Mouse (Mus musculus): ENCODE data around the gene Ccl27a. TPM values are rescaled to one million over a fixed set of nuclear protein-coding genes. Genes with fewer than 3 reads are reported as not detected.
A peak's percentile ranks its signal among the peaks of the same experiment; 100 is the strongest.

The Ccl27a gene
- total RNA-seq, 4 experiments from 2014 or later = 189 to 252 (median 238) TPM

GRCm38 (mm10) chr4:41755338-41756305 lies 18.4 kb downstream of the Ccl27a start, which contains the start of gene Sigmar1:
Gene Sigmar1 (minus strand): TSS chr4:41756157.
- DNase-seq (ENCODE audit: low spot score in 2 of 2) = peak; percentile 73 to 84

DNA sequence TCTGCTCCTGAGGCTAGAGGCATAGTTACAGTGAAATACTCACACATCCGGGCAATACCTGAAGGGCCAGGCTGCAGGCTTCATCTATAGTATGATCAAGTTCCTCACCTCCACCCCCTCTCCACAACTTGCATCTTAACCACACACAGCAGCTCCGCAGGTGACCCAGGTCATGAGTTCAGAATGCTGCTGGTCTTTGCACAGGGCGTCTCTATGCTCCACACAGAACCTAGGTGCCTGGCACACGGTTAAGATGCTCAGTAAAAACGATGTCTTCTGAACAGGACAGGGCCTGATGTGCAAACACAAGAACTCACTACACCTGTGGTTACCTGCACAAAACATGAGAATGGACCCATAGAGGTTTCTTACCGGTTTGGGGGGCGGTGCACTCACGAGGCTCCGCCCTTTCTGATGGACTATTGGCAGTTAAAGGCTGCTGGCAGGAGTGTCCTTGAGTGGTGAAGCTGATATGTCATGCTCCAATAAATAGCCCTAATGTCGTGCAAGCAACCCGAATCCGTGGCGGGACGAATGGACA lies 19.2 kb downstream of the Ccl27a start, which contains the start of gene Galt:
Gene Galt, plus strand, starts transcription at position 432 of the 541 bp plus-strand sequence.
- DNase-seq (ENCODE audit: low spot score in 2 of 2) = no peak

DNA sequence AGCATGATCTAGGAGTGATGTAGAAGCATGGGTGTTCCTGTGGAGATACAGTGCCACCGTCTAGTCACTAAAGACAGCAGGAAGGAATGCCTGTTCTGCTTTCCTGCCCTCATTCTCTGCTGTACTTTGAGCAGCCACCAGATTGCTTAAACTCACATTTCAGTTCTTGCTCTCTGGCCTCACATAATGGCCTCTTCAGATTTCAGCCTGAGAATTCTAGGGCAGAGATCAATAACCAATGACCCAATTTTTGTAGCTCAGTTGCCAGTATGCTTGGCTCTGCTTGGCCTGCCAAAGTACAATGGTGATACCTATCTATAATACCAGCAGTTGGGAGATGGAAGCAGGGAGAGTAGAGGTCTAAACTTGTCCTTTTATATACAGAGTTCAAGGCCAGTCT lies 29.0 kb downstream of the Ccl27a start:
- no peak for DNase-seq (ENCODE audit: low spot score in 2 of 2)

DNA sequence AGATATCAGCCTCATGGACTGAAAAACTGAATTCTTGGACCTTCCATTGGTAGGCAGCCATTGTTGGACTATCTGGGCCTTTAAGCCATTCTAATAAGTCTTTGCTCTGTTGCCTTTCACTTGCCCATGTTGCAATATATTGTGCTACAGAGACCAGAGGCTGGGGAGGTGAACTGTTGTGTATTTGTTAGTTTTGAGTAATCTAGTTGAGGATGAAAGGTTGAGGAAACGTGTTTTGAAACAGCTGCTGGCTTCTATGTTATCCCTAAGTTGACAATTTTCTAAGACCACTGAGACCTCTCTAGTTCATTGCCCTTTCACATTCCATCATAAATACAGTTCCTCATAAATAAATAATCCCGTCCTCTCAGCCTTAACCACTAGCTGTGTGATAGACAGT lies 29.9 kb downstream of the Ccl27a start:
- no peak for DNase-seq (ENCODE audit: low spot score in 2 of 2)

- DNase-seq (ENCODE audit: low spot score in 2 of 2) = peak; percentile 88 to 94
These were observed 32.9 kb downstream of the Ccl27a start for GRCm38 (mm10) chr4:41741158-41741560.

DNA sequence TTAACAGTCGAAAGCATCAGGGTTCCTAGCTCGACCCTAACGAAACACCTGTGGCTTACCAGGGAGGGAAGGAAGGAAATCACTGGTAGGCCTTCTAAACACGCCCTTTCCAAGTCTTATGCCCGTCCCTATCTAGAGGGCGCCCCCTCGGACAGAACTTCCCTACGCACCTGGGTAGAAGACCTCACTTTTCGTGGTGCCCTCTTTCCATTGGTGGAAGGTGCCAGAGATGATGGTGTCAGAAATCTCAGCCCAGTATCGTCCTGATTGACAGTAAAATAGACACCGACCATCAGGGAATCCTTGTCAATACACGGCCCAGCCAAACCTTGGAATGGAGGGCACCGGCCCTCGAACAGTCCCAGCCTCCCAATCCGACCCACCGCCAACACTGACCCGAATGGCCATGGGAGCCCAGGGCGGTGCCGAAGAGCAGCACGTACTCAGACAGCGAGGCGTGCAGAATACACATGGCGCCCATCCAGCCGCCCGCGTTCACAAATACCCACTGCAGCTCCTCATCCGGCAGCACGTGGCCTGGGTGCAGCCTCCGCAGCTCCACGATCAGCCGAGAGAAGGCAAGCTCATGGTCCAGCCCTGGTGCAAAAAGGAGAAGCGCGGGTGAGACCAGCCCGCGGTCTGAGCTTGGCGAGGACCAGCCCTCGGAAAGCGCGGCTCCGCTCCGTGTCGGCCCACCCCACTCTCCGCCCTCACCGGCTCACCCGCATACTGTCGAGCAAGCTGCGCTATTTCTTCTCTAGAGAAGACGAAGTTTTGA lies 33.5 kb downstream of the Ccl27a start:
- peak; percentile 57 to 81 for DNase-seq (ENCODE audit: low spot score in 2 of 2)

- no peak for DNase-seq (ENCODE audit: low spot score in 2 of 2)
These were observed 34.8 kb downstream of the Ccl27a start for GRCm38 (mm10) chr4:41739260-41739659.

- DNase-seq (ENCODE audit: low spot score in 2 of 2) = no peak
These were observed 35.8 kb downstream of the Ccl27a start for GRCm38 (mm10) chr4:41738256-41738603.

- peak; percentile 60 to 62 for DNase-seq (ENCODE audit: low spot score in 2 of 2)
These were observed 36.3 kb downstream of the Ccl27a start for GRCm38 (mm10) chr4:41737602-41738255.

- DNase-seq (ENCODE audit: low spot score in 2 of 2) = no peak
These were observed 42.8 kb downstream of the Ccl27a start, which contains the start of gene Arid3c for GRCm38 (mm10) chr4:41731052-41731765. Gene Arid3c (minus strand): TSS chr4:41731142.

DNA sequence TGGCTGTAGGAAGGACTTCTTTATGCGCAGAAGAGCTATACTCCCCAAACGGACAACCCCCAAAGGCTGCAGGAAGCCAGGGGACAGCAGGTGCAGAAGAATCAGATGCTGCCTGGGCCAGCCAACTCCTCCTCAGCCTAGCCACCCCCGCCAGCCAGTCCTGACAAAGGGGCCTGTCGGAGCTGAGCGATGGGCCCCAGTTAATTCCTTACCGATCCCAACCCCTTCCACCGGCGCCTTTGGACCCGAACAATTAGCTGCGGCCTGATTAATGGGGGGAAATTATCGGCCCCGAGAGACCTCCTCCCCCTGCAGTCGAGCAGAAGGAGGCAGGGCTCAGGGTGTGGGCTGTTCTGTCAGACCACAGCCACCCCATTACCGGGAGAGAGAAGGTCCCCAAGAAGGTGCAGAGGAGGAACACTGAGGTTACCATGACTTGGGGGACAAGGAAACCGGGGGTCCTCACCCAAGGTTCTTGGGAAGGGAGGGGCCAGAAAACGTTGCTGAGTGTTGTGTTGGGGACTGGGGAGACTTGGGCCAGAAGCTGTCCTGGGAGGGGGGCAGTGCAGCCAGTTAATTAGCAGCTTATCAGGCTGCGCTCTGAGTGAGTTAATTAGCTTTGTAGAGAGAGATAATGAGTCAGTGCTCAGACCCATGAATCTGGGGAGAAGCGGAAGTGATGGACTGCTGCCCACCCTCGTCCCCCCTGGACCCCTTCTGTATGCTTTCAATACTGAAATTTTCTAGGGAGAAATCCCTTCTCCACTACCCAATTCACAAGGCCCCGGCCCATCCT lies 47.0 kb downstream of the Ccl27a start:
- DNase-seq (ENCODE audit: low spot score in 2 of 2) = no peak

DNA sequence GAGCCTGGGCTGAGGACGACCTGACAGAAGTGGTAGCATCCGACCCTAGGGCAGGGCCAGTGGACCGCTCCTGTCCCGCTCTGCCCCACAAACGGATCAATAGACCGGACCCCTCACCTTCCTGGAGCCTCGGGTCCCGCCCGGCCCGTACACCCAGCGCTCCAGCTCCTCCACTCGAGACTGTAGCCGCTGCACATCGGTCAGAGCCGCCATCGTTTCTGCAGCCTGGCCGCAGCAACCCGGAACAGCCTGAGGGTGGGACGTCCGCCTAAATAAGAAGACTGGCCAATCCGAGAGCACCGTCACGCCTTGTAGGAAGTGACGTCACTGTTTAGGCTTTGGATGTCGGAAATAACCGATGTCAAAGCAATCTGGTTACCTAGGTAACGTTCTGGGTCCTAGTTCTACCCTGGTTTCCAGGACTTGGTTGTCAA lies 51.1 kb downstream of the Ccl27a start, which contains the start of gene Dctn3:
Gene Dctn3, minus strand, starts transcription at position 253 of the 434 bp plus-strand sequence.
- DNase-seq (ENCODE audit: low spot score in 2 of 2) = peak; percentile 77 to 96

Other genes with a start within 250 kb of the Ccl27a start
- 100 to 1,000 TPM; 201 to 205 (median 202) TPM for gene Fam219a, start 204.7 kb downstream of the Ccl27a start, total RNA-seq (2022)
- 10 to 100 TPM in 1 of 4 experiments, 1 to 10 TPM in 3; 7.7 to 11.7 (median 9.6) TPM for gene Dnaic1, start 204.5 kb downstream of the Ccl27a start, total RNA-seq (2022)
- 10 to 100 TPM; 55.3 to 62.7 (median 59.3) TPM for gene Enho, start 133.9 kb downstream of the Ccl27a start, total RNA-seq (2022)
- 100 to 1,000 TPM in 3 of 4 experiments, 10 to 100 TPM in 1; 96.7 to 125 (median 111) TPM for gene Cntfr, start 77.2 kb downstream of the Ccl27a start, total RNA-seq (2022)
- gene Il11ra1, start 74.3 kb downstream of the Ccl27a start, total RNA-seq (2022) = 10 to 100 TPM; 31.6 to 45.5 (median 38.1) TPM
- gene Rpp25l, start 60.7 kb downstream of the Ccl27a start, total RNA-seq (2022) = 10 to 100 TPM; 28.4 to 33.9 (median 30.0) TPM
- 100 to 1,000 TPM; 158 to 167 (median 165) TPM for gene Dctn3, start 51.1 kb downstream of the Ccl27a start, total RNA-seq (2022)
- gene Arid3c, start 43.1 kb downstream of the Ccl27a start, total RNA-seq (2022) = under 1 TPM; 0.37 to 0.78 (median 0.54) TPM
- 10 to 100 TPM; 71.9 to 85.1 (median 76.5) TPM for gene Galt, start 19.0 kb downstream of the Ccl27a start, total RNA-seq (2022)
- gene Sigmar1, start 18.1 kb downstream of the Ccl27a start, total RNA-seq (2022) = 10 to 100 TPM; 49.7 to 59.2 (median 54.4) TPM
- gene Gm21541, start 129.4 kb upstream of the Ccl27a start, total RNA-seq (2022) = 1 to 10 TPM in 2 of 4 experiments, not detected in 2; 2.0 to 6.1 TPM
- gene Gm20878, start 167.3 kb upstream of the Ccl27a start, total RNA-seq (2022) = 10 to 100 TPM; 41.9 to 50.5 (median 45.2) TPM
- gene Fam205a4, start 191.8 kb upstream of the Ccl27a start, total RNA-seq (2022) = 1 to 10 TPM; 2.7 to 5.2 (median 4.8) TPM